Mouse (Mus musculus) kidney, adult 18-20 months (tissue): ENCODE data around the gene Gm36079.
"Not testable (repeated sequence)": the region's sequence is repeated elsewhere in the genome, so short reads cannot be mapped to it uniquely, and the experiment has no call there.

Experiments used
- DNase-seq: peaks from one replicate; pipeline ENCODE4 v3.0.0; 2021

Gm36079 gene

DNA sequence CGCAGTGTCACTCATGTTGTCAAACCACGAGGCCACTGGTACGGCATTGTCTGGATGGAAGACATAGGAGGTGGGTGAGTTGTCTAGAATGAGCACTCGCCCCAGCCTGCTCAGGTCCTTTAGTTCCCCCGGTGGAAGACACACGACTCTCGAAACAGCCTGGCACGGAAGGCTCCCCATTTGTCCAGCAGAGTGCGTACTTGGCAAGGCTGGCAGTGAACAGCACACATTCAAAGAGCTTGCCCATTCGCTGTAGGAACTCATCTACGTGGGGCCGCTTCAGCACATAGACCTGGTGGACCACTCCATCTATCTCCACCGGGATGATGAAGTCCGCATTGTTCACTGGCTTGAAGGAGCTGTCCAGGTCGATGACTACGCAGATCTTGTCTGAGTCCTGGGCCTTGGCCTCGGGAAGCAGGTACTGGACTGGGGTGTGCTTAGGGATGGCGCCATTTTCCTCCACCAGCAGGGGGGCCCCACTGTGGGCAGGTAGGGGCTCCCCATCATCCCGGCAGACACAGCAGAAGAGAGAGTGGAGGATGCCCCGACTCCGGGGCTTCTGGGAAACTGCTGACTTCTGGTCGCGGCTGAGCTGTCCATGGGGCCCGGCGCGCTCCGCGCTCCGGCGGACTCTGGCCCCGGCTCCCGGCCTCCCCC lies 11.3 kb downstream of the Gm36079 start:
- DNase-seq, result not testable (repeated sequence)

DNA sequence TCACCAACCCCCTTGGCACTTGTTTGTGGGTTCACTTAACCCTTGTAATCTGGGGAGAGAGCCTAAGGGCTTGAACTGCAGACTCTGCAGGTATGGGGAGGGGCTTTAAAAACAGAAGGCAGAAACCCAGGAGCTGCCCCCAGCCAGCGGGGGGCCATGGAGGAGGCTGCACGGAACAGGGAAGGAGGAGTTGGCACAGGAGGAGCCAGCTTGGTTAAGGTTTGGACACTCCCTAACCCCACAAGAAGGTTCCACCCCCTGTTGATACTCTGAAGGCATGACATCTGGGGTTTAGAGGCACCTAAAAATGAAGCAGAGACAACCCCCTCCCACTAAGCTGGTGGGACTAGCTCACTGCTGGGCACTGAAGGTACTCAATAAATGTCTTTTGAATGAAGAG lies 12.8 kb downstream of the Gm36079 start:
- DNase-seq, result not testable (repeated sequence)

DNA sequence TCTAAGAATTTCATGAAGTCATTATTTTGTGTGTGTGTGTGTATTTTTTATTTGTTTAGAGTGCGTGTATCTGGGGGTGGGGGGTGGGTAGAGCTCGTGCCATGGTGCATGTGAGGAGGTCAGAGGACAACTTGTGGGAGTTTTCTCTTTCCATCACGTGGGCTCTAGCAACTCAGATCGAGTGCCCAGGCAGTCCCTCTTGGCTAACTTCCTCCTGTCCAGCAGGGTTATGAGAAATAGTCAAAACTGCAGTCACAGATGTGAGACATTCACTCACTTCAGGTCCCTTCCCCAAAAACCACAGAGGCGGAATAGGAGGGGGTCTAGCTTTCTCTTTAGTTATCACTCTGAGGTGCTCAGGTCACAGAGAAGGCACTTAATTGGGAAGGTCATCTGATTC lies 13.3 kb downstream of the Gm36079 start:
- not testable (repeated sequence) for DNase-seq

- not testable (repeated sequence) for DNase-seq
These were observed 16.7 kb downstream of the Gm36079 start for GRCm38 (mm10) chr13:120010068-120010467.

- not testable (repeated sequence) for DNase-seq
These were observed 27.6 kb downstream of the Gm36079 start for GRCm38 (mm10) chr13:119999215-119999614.

DNA sequence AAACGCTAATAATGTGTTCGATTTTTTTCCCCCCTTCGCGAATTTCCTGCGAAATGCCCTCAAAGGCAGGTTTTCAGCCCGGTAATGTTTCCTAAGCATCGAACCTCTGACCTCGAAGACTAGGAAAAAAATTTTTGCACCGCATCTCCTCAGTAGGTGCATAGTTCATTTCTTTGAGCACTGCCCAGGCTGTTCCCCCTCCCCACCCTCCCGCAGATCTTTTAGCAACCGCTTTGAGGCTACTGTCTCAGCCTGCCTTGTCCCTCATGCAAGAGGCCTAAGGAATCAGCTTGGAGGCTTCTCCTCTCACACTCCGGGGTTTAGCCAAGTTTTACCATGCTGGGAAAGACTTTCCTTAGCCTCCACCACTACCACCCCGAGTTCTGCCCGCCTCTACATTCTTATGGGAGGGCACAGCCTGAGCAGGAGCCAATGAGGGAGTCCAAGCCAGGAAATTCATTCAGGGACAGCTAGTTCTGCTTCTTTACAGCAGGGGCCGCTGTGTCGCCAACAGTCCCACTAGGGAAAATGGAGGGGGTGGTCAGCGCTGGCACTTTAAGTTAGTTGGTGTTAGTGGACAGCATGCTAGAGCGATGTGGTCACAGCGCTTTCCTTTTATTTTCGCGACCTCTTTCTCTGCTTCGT lies 28.2 kb downstream of the Gm36079 start:
- not testable (repeated sequence) for DNase-seq

DNA sequence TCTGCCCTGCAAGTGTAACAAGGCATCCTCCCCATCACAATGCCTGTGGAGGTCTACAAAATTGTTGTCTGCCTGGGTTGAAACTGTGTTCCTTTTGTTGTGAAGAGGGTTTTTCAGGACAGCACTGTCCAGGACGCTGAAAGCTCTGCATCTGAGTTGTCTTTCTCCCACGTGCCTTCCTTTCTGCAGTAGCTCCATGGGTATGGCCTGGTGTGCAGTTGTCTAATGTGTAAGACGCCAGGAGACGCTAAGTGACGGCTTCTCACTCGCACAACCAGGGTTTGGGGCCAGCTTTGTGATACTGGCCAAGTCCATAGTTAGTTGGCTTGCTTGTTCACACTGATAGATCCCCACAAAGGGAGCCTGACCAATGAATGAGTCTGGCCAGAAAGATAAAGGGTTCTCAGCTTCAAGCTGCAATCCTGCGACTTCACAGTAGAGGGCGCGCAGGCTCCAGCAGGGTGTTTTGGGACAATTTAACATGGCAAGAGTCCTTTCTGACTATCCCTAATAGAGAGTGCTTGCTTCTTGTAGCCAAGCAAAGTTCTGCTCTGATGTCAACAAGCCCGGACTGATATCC lies 34.8 kb downstream of the Gm36079 start:
- not testable (repeated sequence) for DNase-seq

GRCm38 (mm10) chr13:119991264-119991663 lies 35.5 kb downstream of the Gm36079 start:
- not testable (repeated sequence) for DNase-seq
